In genomic region chr17:66908921-66909320, GRCm38 (mm10) we compare ENCODE assay signal across 5 mouse cellular contexts.
"Had no signal": no experiment of that assay in that cellular context is flagged by ENCODE, and none has a peak within 500 bp of the region (broad histone marks: within the 10 kb centered on the region; RNA-seq: fewer than 3 reads in every experiment).

No protein-coding gene starts in this region.

- DNase-seq: layer of hippocampus, postnatal 36 days; lung, adult 18-20 months; right cerebral cortex, postnatal 14 days; thymus, adult 2 months; thymus, postnatal 25 days had no signal
